11 mouse cellular contexts compared by ENCODE assay signal in the genomic region with DNA sequence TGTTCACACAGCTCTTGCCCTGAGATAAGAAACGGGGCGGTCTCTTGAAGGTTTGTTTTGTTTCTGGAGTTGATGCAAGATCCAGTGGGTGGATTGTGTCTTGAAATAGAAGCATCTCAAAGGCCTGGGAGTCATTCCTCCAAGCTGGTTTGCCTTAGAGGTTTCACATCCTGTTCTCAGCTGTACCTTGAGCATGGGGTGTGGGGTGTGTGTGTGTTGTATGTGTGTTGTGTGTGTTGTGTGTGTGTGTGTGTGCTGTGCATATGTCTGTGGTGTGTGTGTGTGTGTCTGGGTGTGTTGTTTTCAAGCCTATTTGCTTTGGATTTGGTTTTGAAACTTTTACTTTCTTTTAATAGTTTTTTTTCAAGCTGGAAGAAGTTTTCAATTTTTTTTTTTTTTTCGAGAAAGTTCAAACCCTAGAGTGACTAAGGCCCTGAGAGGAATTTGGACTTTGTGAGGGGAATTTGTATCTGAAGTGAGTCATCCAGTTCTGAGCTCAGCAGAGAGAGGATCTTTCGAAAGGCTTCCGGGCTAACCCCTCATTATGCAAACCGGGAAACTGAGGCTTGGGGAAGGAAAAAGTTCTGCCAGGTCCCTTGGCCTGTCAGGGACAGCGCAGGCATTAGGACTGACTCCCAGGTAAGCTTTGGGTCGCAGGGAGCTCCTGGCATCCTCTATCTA. TPM values are rescaled to one million over a fixed set of nuclear protein-coding genes. Genes with fewer than 3 reads are reported as not detected.
DNase-seq lines count a peak whose midpoint lies in the region; ATAC-seq and TF ChIP-seq lines count a peak whose summit lies in the region.
"Had no signal": no experiment of that assay in that cellular context is flagged by ENCODE, and none has a peak within 500 bp of the region (broad histone marks: within the 10 kb centered on the region; RNA-seq: fewer than 3 reads in every experiment).

No protein-coding gene starts in this region.

- H3K4me2 ChIP-seq in midbrain, embryonic 14.5 days (ENCODE audit: low read length), result no peak overlapping the region
- no peak overlapping the region for H3K4me2 ChIP-seq in heart, embryonic 16.5 days (ENCODE audit: low read depth, low read length)
- H3K4me2 ChIP-seq in hindbrain, embryonic 16.5 days (ENCODE audit: low read length), result no peak overlapping the region
- H3K4me2 ChIP-seq: liver, embryonic 13.5 days had no signal

- DNase-seq in midbrain, embryonic 10.5 days (ENCODE audit: low spot score), result no peak
- no peak for DNase-seq in midbrain, embryonic 14.5 days
- peak; percentile 67 for DNase-seq in brain, adult 2 months (ENCODE audit: low read depth, low spot score)
- DNase-seq in spleen, postnatal 10 days (ENCODE audit: low spot score in 2 of 2), result no peak
- DNase-seq in gastrocnemius, postnatal 10 days, result no peak
- DNase-seq: adrenal gland, postnatal 25 days; liver, embryonic 13.5 days; retina, postnatal 1 day had no signal

- no peaks in the 10 kb centered on the region for H3K27me3 ChIP-seq in midbrain, embryonic 10.5 days (ENCODE audit: low read depth, poor library complexity, severe bottlenecking)
- H3K27me3 ChIP-seq in midbrain, embryonic 14.5 days (ENCODE audit: control insufficient read depth, insufficient read depth, low read length), result no peaks in the 10 kb centered on the region
- no peaks in the 10 kb centered on the region for H3K27me3 ChIP-seq in heart, embryonic 16.5 days (ENCODE audit: control insufficient read depth, insufficient read depth, low read length)
- no peaks in the 10 kb centered on the region for H3K27me3 ChIP-seq in hindbrain, embryonic 16.5 days (replicated peaks; ENCODE audit: control insufficient read depth, insufficient read depth, low read length)

- WGBS in midbrain, embryonic 10.5 days, result 77% methylated on average over 8 of the region's 8 CpGs
- whole genome bisulfite sequencing in midbrain, embryonic 14.5 days, result 78% methylated on average over 8 of the region's 8 CpGs
- WGBS in heart, embryonic 16.5 days, result 41% methylated on average over 8 of the region's 8 CpGs
- 48% methylated on average over 8 of the region's 8 CpGs for WGBS in olfactory bulb, adult 2 months
- 82% methylated on average over 8 of the region's 8 CpGs for WGBS in hindbrain, embryonic 16.5 days

- H3K36me3 ChIP-seq in midbrain, embryonic 10.5 days, result no peaks in the 10 kb centered on the region
- no peaks in the 10 kb centered on the region for H3K36me3 ChIP-seq in midbrain, embryonic 14.5 days (ENCODE audit: control insufficient read depth, insufficient read depth, low read length)
- H3K36me3 ChIP-seq in heart, embryonic 16.5 days (ENCODE audit: control insufficient read depth, insufficient read depth), result no peaks in the 10 kb centered on the region
- no peaks in the 10 kb centered on the region for H3K36me3 ChIP-seq in hindbrain, embryonic 16.5 days (ENCODE audit: control insufficient read depth, insufficient read depth, low read length)
- H3K36me3 ChIP-seq: liver, embryonic 13.5 days had no signal

- H3K9me3 ChIP-seq in midbrain, embryonic 10.5 days (replicated peaks), result no peaks in the 10 kb centered on the region
- no peaks in the 10 kb centered on the region for H3K9me3 ChIP-seq in midbrain, embryonic 14.5 days (ENCODE audit: control insufficient read depth, low read length)
- H3K9me3 ChIP-seq in heart, embryonic 16.5 days (replicated peaks; ENCODE audit: control insufficient read depth, low read length), result no peaks in the 10 kb centered on the region
- H3K9me3 ChIP-seq in hindbrain, embryonic 16.5 days (ENCODE audit: control insufficient read depth, low read length), result no peaks in the 10 kb centered on the region
- H3K9me3 ChIP-seq: liver, embryonic 13.5 days had no signal

- H3K27ac ChIP-seq in midbrain, embryonic 10.5 days (replicated peaks), result peak overlapping the region; percentile 58
- no peak overlapping the region for H3K27ac ChIP-seq in midbrain, embryonic 14.5 days (replicated peaks; ENCODE audit: low read depth, low read length)
- peak overlapping the region; percentile 72 for H3K27ac ChIP-seq in heart, embryonic 16.5 days (ENCODE audit: low read length)
- peak overlapping the region; percentile 73 for H3K27ac ChIP-seq in olfactory bulb, adult 2 months (ENCODE audit: insufficient read depth, low read depth, low read length)
- H3K27ac ChIP-seq in hindbrain, embryonic 16.5 days (ENCODE audit: low read depth, low read length), result no peak overlapping the region
- H3K27ac ChIP-seq: liver, embryonic 13.5 days had no signal

- TF ChIP-seq POLR2A in olfactory bulb, adult 2 months (IDR thresholded peaks at IDR 0.05; ENCODE audit: insufficient read depth, low read depth, low read length), result no peak

- H3K4me1 ChIP-seq in midbrain, embryonic 10.5 days, result peaks cover 36% of the 10 kb centered on the region
- no peaks in the 10 kb centered on the region for H3K4me1 ChIP-seq in midbrain, embryonic 14.5 days (ENCODE audit: control insufficient read depth, insufficient read depth, low read length)
- H3K4me1 ChIP-seq in heart, embryonic 16.5 days (ENCODE audit: control insufficient read depth, insufficient read depth, low read length), result peaks cover 10% of the 10 kb centered on the region
- H3K4me1 ChIP-seq in olfactory bulb, adult 2 months (ENCODE audit: control insufficient read depth, insufficient read depth, low read length), result peaks cover 11% of the 10 kb centered on the region
- H3K4me1 ChIP-seq in hindbrain, embryonic 16.5 days (ENCODE audit: control insufficient read depth, insufficient read depth, low read depth, low read length), result no peaks in the 10 kb centered on the region

- no peak for TF ChIP-seq CTCF in olfactory bulb, adult 2 months (IDR thresholded peaks at IDR 0.05; ENCODE audit: insufficient read depth, low read depth, low read length)

- no peak for ATAC-seq in midbrain, embryonic 14.5 days (ENCODE audit: low FRiP score, low TSS enrichment)
- ATAC-seq in heart, embryonic 16.5 days (replicated peaks; ENCODE audit: extremely low read depth, insufficient read depth, low FRiP score), result no peak
- no peak for ATAC-seq in hindbrain, embryonic 16.5 days

- H3K4me3 ChIP-seq in midbrain, embryonic 10.5 days, result no peak overlapping the region
- H3K4me3 ChIP-seq in midbrain, embryonic 14.5 days (replicated peaks; ENCODE audit: low read depth, low read length), result no peak overlapping the region
- no peak overlapping the region for H3K4me3 ChIP-seq in heart, embryonic 16.5 days (ENCODE audit: low read length)
- H3K4me3 ChIP-seq in olfactory bulb, adult 2 months (ENCODE audit: insufficient read depth, low read depth, low read length), result no peak overlapping the region
- no peak overlapping the region for H3K4me3 ChIP-seq in hindbrain, embryonic 16.5 days (ENCODE audit: low read length)
- H3K4me3 ChIP-seq: liver, embryonic 13.5 days had no signal

- H3K9ac ChIP-seq in midbrain, embryonic 14.5 days (replicated peaks; ENCODE audit: low read length), result no peak overlapping the region
- peak overlapping the region; percentile 14; the same call in 1 of the 2 replicates for H3K9ac ChIP-seq in heart, embryonic 16.5 days (ENCODE audit: low read length)
- H3K9ac ChIP-seq in hindbrain, embryonic 16.5 days (ENCODE audit: low read depth, low read length), result no peak overlapping the region
- H3K9ac ChIP-seq: liver, embryonic 13.5 days had no signal

RNA-seq across cellular contexts. Expression of gene Id3, which starts 20.0 kb away (rescaled TPM):
- 619 and 802 TPM in 2 replicates for polyA plus RNA-seq in midbrain, embryonic 10.5 days (2016; fragmentation: Nextera tagmentation; extraction: Ambion mirVana)
- 108 and 140 TPM in 2 replicates for polyA plus RNA-seq in midbrain, embryonic 14.5 days (2014; fragmentation: Nextera tagmentation; extraction: Ambion mirVana)
- polyA plus RNA-seq in heart, embryonic 16.5 days (2015; fragmentation: Nextera tagmentation; extraction: Ambion mirVana), result 218 and 262 TPM in 2 replicates
- not detected in 2 replicates for polyA plus RNA-seq in olfactory bulb, adult 2 months (2012; ENCODE audit: insufficient read depth, insufficient read length, low replicate concordance, missing spikeins)
- 214 and 226 TPM in 2 replicates for polyA plus RNA-seq in hindbrain, embryonic 16.5 days (2015; fragmentation: Nextera tagmentation; extraction: Ambion mirVana)
- total RNA-seq in gastrocnemius, postnatal 10 days (2021), result 10 to 100 TPM; 33.3 to 48.8 TPM

RNA-seq across cellular contexts. Expression of gene E2f2, which starts 48.9 kb away (rescaled TPM):
- 10.3 and 10.8 TPM in 2 replicates for polyA plus RNA-seq in midbrain, embryonic 10.5 days (2016; fragmentation: Nextera tagmentation; extraction: Ambion mirVana)
- 1.2 and 1.7 TPM in 2 replicates for polyA plus RNA-seq in midbrain, embryonic 14.5 days (2014; fragmentation: Nextera tagmentation; extraction: Ambion mirVana)
- polyA plus RNA-seq in heart, embryonic 16.5 days (2015; fragmentation: Nextera tagmentation; extraction: Ambion mirVana), result 8.6 and 11.0 TPM in 2 replicates
- polyA plus RNA-seq in olfactory bulb, adult 2 months (2012; ENCODE audit: insufficient read depth, insufficient read length, low replicate concordance, missing spikeins), result 129 TPM in 1 of 2 replicates, not detected in the other
- 3.4 TPM in 2 replicates for polyA plus RNA-seq in hindbrain, embryonic 16.5 days (2015; fragmentation: Nextera tagmentation; extraction: Ambion mirVana)
- total RNA-seq in gastrocnemius, postnatal 10 days (2021), result 10 to 100 TPM in 1 of 2 experiments, 1 to 10 TPM in 1; 6.9 to 11.0 TPM

Comparison
In these comparisons a context has a peak if more than half of its experiments do, and no peak if none do; other contexts are left out.
1. H3K27ac ChIP-seq: peak in midbrain, embryonic 10.5 days (single experiment), heart, embryonic 16.5 days (single experiment) and olfactory bulb, adult 2 months (single experiment); none in midbrain, embryonic 14.5 days (single experiment) and hindbrain, embryonic 16.5 days (single experiment).
2. RNA of gene Id3, which starts 20.0 kb away (polyA plus RNA-seq): 619 to 802 TPM in midbrain, embryonic 10.5 days, 214 to 226 TPM in hindbrain, embryonic 16.5 days, 218 to 262 TPM in heart, embryonic 16.5 days and 108 to 140 TPM in midbrain, embryonic 14.5 days; not detected in olfactory bulb, adult 2 months; every median in the first group is over 100 times any median in the second.